Mouse (Mus musculus) lung, adult 2 months (tissue): ENCODE data around the gene Rorc. TPM values are rescaled to one million over a fixed set of nuclear protein-coding genes. Genes with fewer than 3 reads are reported as not detected.
A peak's percentile ranks its signal among the peaks of the same experiment; 100 is the strongest.

ENCODE experiments used
- DNase-seq: peaks from one replicate; pipeline ENCODE4 v3.0.0; 2022
- H3K4me1 ChIP-seq: fragments of 200-500 bp; 2 replicates; pipeline ENCODE4 v1.6.1; 2011; ENCODE audit warnings: low read length; ENCODE audit not compliant: control insufficient read depth, insufficient read depth
- H3K4me3 ChIP-seq: fragments of 200-500 bp; replicated peaks from 2 replicates; pipeline ENCODE3; 2011; ENCODE audit warnings: low read depth, mild to moderate bottlenecking, control low read depth, low read length; ENCODE audit errors: extremely low read depth
- CTCF ChIP-seq: fragments of 200-500 bp; IDR thresholded peaks from 2 replicates; pipeline ENCODE4 v1.5.1; 2011; ENCODE audit warnings: mild to moderate bottlenecking, low read length, control low read depth; ENCODE audit not compliant: insufficient read depth
- POLR2A ChIP-seq: fragments of 200-500 bp; IDR thresholded peaks from 2 replicates; pipeline ENCODE4 v1.6.1; 2011; ENCODE audit warnings: low read depth, mild to moderate bottlenecking, control low read depth, low read length, borderline replicate concordance; ENCODE audit errors: extremely low read depth
- WGBS: fragments of 180-500 bp; shearing (Covaris S2); methylation state at CpG from one replicate; pipeline ENCODE4 v1.1.7; 2018; 5-methylcytosine and 5-hydroxymethylcytosine counted together
- polyA plus RNA-seq: library from polyadenylated mRNA; depleted of rRNA; stranded (reverse); fragments of >200 nt; gene quantifications from 2 replicates; pipeline ENCODE4 v1.2.3, GENCODE M21; 2012

The Rorc gene
- polyA plus RNA-seq, 1 experiment = 7.9 TPM

DNA sequence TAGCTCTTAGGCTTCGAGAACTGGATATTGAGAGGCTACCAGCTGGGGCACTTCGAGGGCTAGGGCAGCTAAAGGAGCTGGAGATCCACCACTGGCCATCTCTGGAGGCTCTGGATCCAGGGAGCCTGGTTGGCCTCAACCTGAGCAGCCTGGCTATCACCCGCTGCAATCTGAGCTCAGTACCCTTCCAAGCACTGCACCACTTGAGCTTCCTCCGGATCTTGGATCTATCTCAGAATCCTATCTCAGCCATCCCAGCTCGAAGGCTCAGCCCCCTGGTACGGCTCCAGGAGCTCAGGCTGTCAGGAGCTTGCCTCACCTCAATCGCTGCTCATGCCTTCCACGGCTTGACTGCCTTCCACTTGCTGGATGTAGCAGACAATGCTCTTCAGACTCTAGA lies 29.9 kb downstream of the Rorc start:
- DNase-seq = no peak
- TF ChIP-seq POLR2A (no peak), CTCF (no peak)
- 53% methylated on average over 8 of the region's 8 CpGs for WGBS
- Histone ChIP-seq H3K4me3 (no peak overlapping the region), H3K4me1 (no peaks in the 10 kb centered on the region)

DNA sequence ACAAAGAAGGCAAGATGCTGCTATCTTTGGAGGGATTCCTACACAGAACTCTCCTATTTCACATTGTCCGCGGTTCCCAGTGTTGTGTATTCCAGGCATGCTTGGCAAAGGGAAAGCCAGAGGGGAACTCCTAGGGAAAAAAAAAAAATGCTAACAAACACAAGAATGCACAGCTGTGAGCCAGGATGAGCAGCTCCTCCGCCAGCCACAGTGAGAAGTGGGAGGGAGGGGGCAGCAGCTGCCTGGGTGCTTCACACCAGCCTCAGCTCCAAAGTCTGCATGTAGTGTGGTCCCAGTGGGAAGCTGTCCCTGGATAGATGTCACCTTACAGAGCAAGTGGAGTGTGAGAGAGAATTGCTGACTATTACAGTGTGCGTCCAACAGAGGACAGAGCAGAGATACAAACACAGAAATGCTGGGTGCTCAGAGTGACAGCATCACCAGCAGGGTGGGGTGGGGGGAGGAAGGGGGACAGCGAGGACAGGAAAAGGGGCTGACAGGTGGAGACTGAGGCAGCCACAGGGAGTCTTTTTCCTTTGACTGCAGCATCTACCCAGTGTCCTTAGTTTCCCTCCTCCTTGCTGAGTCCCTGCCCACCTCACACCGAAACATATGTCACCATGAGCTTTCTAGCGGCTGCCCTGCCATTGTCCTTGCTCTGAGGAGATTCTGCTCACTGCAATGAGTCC lies 31.9 kb downstream of the Rorc start:
- 20% methylated on average over 7 of the region's 7 CpGs for WGBS
- Histone ChIP-seq H3K4me3 (no peak overlapping the region), H3K4me1 (no peaks in the 10 kb centered on the region)
- DNase-seq = no peak
- no peak for TF ChIP-seq POLR2A
- no peak for TF ChIP-seq CTCF

DNA sequence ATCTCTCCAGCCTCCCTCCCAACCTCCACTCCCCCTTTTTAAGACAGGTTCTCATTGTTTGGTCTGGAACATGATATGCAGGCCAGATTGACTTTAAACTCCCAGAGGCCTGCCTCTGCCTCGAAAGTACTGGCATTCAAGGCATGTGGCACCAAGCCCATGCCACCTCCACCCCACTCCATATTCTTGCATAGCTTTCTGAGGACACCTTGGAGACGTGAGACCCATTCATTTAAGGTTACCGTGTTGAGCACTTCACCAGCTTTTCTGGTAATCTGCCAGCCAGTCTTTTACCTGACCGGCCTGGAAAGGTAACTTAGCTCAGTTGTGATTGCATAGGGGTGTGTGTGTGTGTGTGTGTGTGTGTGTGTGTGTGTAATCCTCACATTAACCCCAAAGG lies 33.0 kb downstream of the Rorc start:
- DNase-seq = peak; percentile 24

DNA sequence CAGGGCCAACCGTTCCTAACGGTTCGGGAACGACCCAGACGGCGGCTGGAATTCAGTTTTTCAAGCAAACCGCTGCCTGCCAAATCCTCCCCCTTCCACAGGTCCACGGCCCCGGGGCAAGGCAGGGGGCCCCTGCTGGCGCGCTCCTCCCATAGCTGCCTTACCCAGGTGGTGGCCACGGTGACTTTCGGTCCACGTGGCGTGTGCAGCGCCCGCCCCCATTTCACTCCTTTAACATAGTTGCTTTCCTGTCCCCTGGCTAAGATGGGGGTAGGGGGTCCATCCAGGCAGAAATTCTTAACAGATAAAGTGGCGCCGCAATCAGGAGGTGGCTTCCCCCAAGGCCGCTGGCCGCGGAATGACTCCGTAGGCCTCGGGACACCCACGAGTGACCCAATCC lies 39.9 kb downstream of the Rorc start:
- no peaks in the 10 kb centered on the region for H3K4me1 ChIP-seq
- TF ChIP-seq POLR2A = no peak
- TF ChIP-seq CTCF = no peak
- H3K4me3 ChIP-seq = peak overlapping the region; percentile 61
- DNase-seq = no peak
- 6% methylated on average over 25 of the region's 25 CpGs for WGBS

More for the DNA sequence above, 33.0 kb downstream of the Rorc start:
- no peaks in the 10 kb centered on the region for H3K4me1 ChIP-seq
- no peak overlapping the region for H3K4me3 ChIP-seq
- WGBS = 53% methylated on average over 4 of the region's 4 CpGs
- no peak for TF ChIP-seq CTCF
- TF ChIP-seq POLR2A = no peak

DNA sequence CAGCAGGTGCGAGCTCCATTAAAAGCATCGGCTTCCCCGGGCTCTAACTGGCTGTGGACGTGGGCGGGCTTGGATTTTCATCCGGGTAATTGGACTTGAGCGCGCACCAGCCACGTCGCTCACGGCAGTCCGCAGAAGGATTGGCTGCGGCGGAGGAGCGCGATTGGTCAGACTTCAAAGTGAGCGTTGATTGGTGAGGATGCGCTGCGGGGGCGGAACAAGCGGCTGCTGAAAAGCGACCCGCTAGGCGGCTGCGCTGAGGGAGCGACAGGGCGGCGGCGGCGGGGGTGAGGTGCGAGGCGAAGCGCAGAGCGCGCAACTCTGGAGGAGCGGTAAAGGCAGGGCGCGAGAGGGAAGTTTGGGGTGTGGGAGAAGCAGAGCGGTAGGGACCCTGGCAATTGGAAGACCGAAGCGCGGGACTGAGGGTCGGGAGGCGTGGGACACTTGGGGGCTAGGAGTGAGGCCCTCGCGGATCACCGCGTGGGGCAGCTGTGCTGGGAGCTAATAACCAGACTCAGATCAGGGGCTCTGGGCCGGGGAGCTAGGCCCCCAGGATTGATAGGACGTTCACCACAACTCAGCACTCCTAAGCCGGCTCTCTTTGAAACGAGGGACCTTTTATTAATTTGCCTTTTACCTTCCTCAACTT lies 40.6 kb downstream of the Rorc start, which contains the start of gene Tdrkh:
Gene Tdrkh, plus strand, starts transcription at position 243 of the 649 bp plus-strand sequence.
- peak; percentile 85 for DNase-seq
- TF ChIP-seq CTCF (no peak), POLR2A (peak; percentile 32; the same call in 1 of the 2 replicates)
- Histone ChIP-seq H3K4me1 (no peaks in the 10 kb centered on the region), H3K4me3 (peak within 1 kb of the TSS; percentile 74)
- whole genome bisulfite sequencing = 10% methylated on average over 52 of the region's 52 CpGs

DNA sequence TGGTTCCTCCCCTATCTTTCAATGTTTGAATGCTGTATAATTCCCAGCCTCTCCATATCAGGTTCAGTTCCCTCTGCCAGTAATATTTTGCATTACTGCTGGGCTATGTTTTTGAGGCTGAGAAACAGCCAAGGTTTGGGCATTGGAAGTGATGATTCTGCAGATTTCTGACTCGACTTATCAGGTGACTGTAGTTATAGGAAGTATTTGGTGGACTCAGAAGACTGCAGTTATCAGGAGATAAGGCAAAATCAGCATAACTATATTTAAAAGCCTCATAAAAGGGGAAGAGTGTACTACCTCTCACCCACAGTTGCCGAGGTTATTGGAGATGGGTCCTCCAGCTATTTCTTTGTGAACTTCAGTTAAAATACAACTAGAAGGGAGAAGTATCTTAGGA lies 58.4 kb downstream of the Rorc start:
- TF ChIP-seq POLR2A (no peak), CTCF (no peak)
- WGBS = 53% methylated on average over 2 of the region's 2 CpGs
- no peak for DNase-seq

DNA sequence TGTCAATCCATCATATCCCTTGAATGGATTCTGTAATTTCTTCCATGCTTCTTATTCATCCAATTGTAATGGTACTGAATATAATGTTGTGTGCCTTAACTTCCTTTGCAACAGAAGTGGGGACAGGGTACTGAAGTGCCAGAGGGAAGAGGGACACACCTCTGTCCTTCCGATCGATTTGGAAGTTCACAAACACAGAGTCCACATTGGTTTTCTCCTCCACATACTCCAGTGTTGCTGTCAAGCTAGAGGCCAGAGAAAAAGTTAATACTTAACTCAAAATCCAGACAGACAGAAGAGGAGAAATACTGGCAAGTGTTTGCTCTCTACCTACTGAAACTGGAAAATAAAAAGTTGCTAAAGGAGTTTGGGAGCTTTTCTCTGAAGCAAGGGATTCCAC lies 61.7 kb downstream of the Rorc start:
- no peak for TF ChIP-seq CTCF
- TF ChIP-seq POLR2A = no peak
- Histone ChIP-seq H3K4me1 (no peaks in the 10 kb centered on the region), H3K4me3 (no peak overlapping the region)
- 69% methylated on average over 2 of the region's 2 CpGs for WGBS
- no peak for DNase-seq

More for the DNA sequence above, 58.4 kb downstream of the Rorc start:
- Histone ChIP-seq H3K4me1 (no peaks in the 10 kb centered on the region), H3K4me3 (no peak overlapping the region)

DNA sequence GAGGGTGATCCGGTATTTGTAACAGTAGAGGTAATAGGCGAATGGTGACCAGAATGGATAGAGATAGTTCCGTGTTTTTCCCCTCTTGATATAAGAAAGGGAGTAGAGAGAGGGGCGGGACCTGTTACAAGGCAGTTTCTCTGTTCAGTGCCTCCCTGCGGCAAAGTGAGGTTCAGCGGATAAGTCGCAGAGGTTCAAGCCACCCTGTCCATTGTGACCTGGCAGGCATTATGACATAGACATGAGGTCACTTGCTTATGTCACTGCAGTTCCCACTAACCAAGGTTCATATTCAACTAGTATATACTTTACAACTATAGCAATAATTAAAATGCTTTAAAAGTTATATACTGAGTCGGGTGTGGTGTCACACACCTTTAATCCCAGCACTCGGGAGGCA lies 63.8 kb downstream of the Rorc start:
- Histone ChIP-seq H3K4me1 (no peaks in the 10 kb centered on the region), H3K4me3 (no peak overlapping the region)
- no peak for TF ChIP-seq CTCF
- DNase-seq = no peak
- WGBS = 86% methylated on average over 9 of the region's 9 CpGs

DNA sequence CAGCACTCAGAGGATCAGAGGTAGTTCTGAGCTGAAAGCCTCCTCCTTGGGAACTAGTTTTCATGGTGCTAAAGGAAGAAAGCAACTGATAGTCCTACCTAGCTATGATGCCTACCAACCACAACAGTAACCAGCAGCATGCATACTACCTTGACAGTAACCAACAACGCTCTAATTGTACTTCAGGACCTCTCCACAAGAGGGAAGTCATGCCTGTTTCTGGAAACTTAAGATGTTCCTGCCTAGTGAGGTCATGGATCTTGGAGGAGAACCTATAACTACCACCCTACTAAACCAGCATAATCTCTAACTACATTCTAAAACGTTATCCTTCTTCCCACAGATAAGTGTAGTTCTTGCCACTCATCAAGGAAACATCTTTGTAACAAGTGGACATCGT lies 68.6 kb downstream of the Rorc start:
- 0 out of 2 replicates have a peak, but pooled peaks have one; percentile 6 for TF ChIP-seq CTCF
- no peak for TF ChIP-seq POLR2A
- 37% methylated on average over 3 of the region's 3 CpGs for WGBS
- H3K4me1 ChIP-seq = no peaks in the 10 kb centered on the region
- no peak for DNase-seq
- H3K4me3 ChIP-seq = no peak overlapping the region
